Mouse (Mus musculus) embryonic fibroblast, embryonic 13.5 days (primary cell): ENCODE results near the gene Gucy2e.
A peak's percentile ranks its signal among the peaks of the same experiment; 100 is the strongest.

Experiments used
- CTCF ChIP-seq: IDR thresholded peaks from 2 replicates; pipeline ENCODE4 v1.5.1; 2011; ENCODE audit warnings: mild to moderate bottlenecking, control low read depth, low read length, moderate library complexity, borderline replicate concordance; ENCODE audit not compliant: insufficient read depth
- POLR2A ChIP-seq: IDR thresholded peaks from 2 replicates; pipeline ENCODE4 v1.6.1; 2011; ENCODE audit warnings: low read depth, mild to moderate bottlenecking, control low read depth, low read length, moderate library complexity

GRCm38 (mm10) chr11:69269575-69269974, 32.7 kb upstream of the Gucy2e start:
- TF ChIP-seq CTCF = peak; percentile 8; the same call in 1 of the 2 replicates
- no peak for TF ChIP-seq POLR2A
